Mouse (Mus musculus) adrenal gland, postnatal 25 days (tissue): ENCODE results near the gene Tecpr1. TPM values are rescaled to one million over a fixed set of nuclear protein-coding genes. Genes with fewer than 3 reads are reported as not detected.
A peak's percentile ranks its signal among the peaks of the same experiment; 100 is the strongest.

ENCODE experiments used
- DNase-seq: peaks from one replicate; pipeline ENCODE4 v3.0.0; 2021; ENCODE audit warnings: mixed read lengths
- total RNA-seq: library from RNA; stranded (reverse); gene quantifications from 2 replicates; pipeline ENCODE4 v1.2.3, GENCODE M21; 2021

Tecpr1 gene
- total RNA-seq, 1 experiment from 2014 or later = 107 TPM

DNA sequence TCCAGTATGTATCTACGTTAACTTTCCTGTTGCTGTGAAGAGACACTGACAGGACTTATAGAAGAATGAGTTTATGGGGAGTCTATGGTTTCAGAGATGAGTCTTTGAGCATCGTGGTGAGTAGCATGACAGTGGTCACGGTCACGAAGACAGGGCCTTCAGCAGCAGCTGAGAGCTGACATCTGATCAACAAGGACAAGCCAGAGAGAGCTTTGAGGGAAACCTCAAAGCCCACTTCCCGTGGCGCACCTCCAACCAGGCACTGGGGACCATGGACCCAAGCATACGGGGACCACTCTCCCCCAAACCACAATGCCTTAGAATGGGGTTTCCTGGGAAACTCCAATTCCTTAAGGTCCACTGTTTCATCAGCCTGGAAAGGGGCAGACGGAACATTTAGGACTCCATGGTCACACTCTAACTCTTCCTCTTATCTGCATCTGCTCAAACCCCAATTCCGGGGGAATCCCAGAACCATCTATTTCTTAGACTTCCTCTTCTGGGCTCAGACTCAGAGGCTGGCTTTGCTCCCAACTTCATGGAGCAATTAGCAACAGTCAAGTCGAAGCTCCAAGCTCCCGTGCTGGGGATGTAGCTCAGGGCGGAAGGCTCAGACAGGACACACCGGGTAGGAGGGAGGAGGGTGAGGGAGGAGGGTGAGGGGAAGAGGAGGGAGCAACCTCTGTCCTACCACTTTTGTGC, 28.6 kb upstream of the Tecpr1 start:
- DNase-seq = no peak

DNA sequence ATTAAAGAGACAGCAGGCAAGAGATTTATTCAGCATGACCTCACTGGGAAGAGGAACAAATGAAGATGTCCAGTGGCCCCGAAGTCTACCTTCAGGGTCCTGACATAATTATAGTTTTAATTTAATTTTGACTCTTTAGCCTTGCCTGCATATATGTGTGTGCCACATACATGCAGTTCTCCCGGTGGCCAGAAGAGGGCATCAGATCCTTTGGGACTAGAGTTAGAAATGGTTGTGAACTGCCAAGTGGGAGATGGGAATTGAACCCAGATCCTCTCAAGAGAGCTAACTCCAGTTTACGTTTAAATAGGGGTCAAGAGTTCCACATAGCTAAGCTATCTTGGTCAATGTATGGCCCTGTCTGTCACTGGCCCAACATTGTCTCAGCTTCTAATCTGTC, 26.5 kb upstream of the Tecpr1 start:
- DNase-seq = no peak

DNA sequence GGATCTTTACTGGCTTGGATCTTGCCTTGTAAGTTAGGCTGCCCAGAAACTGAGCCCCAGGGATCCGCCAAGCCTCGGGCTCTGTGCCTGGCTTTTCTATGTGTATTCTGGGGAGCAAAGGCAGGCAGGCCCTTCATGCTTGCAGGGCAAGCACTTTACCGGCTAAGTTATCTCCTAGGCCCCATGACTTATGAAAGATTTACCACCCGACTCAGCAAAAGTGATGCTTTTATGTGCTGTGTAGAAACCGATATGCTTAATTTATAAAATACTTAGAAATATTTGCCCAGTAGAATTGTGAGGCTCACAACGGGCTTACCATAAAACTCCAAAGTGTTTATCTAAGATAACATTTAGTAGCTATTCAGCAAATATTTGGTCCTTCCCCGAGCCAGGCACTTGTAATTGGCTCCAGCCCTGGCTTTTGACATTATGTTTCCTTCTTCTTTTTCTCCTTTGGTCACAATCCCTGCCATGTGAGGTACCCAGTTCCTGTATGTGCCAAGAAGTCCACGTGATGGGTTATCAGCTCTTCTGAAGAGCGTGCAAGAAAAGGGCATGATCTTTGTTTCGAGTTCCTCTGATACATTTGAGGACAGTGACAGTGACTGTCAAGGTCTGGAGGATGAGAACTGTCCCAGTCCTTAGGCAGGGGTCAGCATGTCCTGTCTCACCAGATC, 24.6 kb upstream of the Tecpr1 start:
- no peak for DNase-seq

DNA sequence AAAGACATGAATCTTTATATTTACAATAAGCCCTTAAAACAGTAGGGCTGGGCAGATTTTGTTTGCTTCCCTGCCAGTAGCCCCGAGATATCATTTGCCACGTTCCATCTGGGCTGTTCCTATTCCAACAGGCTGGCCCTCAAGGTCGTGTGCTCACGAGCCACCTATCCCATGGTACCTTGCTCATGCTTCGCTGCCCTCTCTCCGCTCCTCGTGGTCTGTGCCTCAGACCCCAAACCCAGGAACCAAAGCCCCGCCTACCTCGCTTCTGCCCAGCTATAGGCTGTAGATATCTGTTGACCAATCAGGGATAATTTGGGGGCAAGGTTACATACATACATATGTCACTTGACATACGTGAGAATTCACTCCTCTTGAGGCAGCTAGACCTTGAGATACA, 23.9 kb upstream of the Tecpr1 start:
- DNase-seq = no peak

DNA sequence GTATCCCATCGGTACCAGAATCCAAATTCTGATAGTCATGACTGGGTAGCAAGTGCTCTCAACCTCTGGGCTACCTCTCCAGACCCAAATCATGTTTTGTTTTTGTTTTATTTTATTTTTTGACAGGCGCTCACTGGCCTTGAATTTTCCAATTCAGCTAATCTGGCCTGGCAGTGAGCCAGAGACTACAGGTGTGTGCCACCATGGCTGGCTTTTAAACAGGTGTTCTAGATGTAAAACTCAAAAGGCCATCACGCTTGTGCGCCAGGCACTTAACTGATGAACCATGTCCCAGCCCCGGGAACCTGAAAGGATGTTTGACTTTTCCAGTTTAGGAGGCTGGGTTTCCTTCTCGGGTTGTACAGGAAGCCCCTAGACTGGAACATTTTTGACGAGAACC, 23.3 kb upstream of the Tecpr1 start:
- DNase-seq = no peak

GRCm38 (mm10) chr5:144245592-144245991, 22.2 kb upstream of the Tecpr1 start:
- no peak for DNase-seq

DNA sequence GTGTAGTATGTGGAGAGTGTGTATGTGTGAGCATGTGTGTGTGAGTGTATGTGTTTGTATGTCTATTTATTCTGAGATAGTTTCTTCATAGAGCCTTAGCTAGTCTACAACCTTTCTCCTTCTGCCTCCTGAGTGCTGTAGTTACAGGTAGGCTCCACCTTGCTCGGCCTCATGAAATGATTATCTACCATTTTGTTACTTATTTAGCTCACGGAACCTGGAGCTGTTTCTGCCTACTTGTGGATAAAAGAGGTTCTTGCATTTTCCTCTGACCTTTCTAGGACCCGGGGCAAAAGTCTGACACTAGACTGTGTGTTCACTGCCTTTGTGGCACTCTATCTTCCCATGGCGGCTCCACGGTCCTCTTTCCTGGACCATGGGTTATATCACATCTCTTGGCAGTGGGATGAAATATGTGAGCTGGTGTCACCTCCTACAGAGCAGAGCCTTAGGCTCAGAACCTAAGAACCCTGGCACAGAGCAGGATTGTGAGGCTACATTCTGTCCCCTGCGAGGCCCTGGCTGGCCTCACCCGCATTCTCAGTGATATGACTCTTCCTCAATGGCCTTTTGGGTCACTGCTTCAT, 20.6 kb upstream of the Tecpr1 start, which contains the start of gene Bri3:
Gene Bri3 (plus strand): TSS at position 537 of the 587 bp plus-strand sequence.
- no peak for DNase-seq

GRCm38 (mm10) chr5:144238969-144239368, 15.6 kb upstream of the Tecpr1 start:
- no peak for DNase-seq

GRCm38 (mm10) chr5:144234714-144235113, 11.3 kb upstream of the Tecpr1 start:
- DNase-seq = no peak

DNA sequence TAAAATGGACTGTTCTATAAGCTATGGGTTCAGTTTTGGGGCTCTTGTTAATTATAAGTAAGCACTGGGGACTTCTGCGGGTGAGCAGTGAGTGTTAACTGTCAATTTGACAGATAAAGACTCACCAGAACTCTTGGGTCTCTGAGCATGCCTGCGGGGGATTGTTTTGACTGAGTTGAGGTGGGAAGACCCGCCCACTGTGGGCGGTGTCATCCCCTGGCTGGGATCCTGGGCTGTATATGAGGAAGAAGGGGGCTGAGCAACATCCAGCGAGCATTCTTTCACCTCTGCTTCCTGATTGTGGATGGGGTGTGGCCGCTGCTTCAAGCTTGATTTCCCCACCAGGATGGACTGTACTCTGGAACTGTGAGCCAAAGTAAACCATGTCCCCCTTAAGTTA, 10.8 kb upstream of the Tecpr1 start:
- DNase-seq = no peak

GRCm38 (mm10) chr5:144232531-144232930, 9.1 kb upstream of the Tecpr1 start:
- no peak for DNase-seq

- DNase-seq = no peak
Measured at GRCm38 (mm10) chr5:144231410-144231809, 8.0 kb upstream of the Tecpr1 start.

DNA sequence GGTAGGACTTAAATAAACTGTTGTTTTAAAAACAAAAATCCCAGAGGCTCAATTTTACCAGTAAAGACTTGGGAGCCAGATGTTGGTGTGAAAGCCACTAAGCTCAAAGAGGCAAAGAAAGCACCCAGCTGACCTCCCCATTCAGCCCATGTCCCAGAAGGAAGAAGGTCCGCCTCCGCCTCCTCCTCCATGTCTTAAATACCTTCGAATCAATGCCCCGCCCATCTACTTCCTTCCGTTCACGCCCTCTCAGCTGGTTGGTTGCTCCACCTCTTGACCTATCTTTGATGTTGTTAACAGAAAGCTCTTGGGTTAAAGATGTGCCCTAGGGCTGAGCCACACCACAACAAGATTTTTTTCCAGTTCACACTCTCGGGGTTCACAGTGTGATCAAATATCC, 6.8 kb upstream of the Tecpr1 start:
- no peak for DNase-seq

- DNase-seq = no peak
Measured at GRCm38 (mm10) chr5:144226220-144226619, 2.8 kb upstream of the Tecpr1 start.

GRCm38 (mm10) chr5:144223899-144224816, 743 bp upstream of the Tecpr1 start:
- DNase-seq = no peak

GRCm38 (mm10) chr5:144222811-144223502, 458 bp downstream of the Tecpr1 start:
- peak; percentile 57 for DNase-seq

- no peak for DNase-seq
Measured at GRCm38 (mm10) chr5:144221305-144221704, 2.1 kb downstream of the Tecpr1 start.

DNA sequence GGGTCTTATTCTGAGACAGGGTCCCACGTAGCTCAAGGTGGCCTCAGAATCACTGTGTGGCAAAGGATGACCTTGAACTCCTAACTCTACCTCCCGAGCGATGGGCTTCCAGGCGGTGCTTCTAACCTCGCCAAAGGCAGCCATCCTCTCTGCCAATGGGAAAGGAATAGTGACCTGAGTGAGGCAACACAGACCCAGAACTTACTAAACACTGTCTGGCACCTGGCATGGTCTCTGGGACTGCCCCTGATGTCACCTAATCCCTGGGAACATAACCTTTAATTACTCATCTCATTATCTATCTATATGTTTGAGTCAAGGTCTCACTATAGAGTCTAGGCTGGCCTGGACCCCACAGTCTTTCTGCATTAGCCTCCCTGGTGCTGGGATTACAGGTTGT, 3.5 kb downstream of the Tecpr1 start:
- DNase-seq = no peak

GRCm38 (mm10) chr5:144219306-144219705, 4.1 kb downstream of the Tecpr1 start:
- DNase-seq = no peak

GRCm38 (mm10) chr5:144218061-144218460, 5.4 kb downstream of the Tecpr1 start:
- DNase-seq = no peak

- DNase-seq = no peak
Measured at GRCm38 (mm10) chr5:144215992-144216391, 7.4 kb downstream of the Tecpr1 start.

DNA sequence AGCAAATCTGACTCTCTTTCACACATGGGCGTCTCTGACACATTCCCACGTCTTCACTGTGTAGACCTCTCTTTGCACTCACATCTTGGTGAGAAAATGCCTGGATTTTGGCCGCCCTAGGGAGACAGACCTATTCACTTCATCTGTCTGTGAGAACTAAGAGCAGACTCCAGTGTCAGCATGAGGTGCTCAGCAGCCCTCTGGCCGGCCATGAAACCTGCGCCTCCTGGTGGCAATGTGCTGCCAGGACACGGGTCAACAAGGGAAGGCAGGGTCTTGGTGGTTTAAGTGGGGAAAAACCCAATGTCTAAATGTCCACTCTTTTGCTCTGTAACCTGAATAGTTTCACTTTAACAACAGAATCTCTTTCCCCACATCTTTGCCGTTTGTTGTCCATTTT, 9.0 kb downstream of the Tecpr1 start:
- DNase-seq = peak; percentile 75
